Mouse (Mus musculus): ENCODE measurements around the gene Axin2.

Axin2 gene

GRCm38 (mm10) chr11:108929176-108929575 lies 9.0 kb downstream of the Axin2 start:
- no peak for DNase-seq (ENCODE audit: low spot score in 2 of 2)

GRCm38 (mm10) chr11:108929700-108930099 lies 9.6 kb downstream of the Axin2 start:
- no peak for DNase-seq (ENCODE audit: low spot score in 2 of 2)

DNA sequence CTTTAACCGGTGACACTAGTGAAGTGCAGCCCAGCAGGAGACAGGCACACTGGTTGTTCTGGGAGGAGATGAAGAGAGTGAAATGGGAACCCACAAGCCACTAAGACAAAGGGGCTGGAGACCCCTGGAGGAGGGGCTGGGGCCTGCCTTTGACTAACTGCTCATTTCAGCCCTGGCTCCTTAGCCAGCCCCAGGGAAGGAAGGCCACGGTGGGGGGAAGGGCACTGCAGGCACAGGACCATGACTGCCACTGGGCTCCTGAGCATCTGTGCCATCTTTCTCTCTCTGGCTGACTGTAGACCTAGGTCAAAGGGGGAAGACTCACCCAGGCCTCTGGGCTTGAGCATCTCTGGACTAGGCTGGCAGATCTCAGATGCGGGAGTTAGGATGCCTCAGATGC lies 10.5 kb downstream of the Axin2 start:
- DNase-seq (ENCODE audit: low spot score in 2 of 2), result no peak

GRCm38 (mm10) chr11:108933835-108934234 lies 13.7 kb downstream of the Axin2 start:
- no peak for DNase-seq (ENCODE audit: low spot score in 2 of 2)

GRCm38 (mm10) chr11:108935128-108935868 lies 15.1 kb downstream of the Axin2 start:
- DNase-seq (ENCODE audit: low spot score in 2 of 2), result no peak

GRCm38 (mm10) chr11:108936016-108936792 lies 16.1 kb downstream of the Axin2 start:
- no peak for DNase-seq (ENCODE audit: low spot score in 2 of 2)

DNA sequence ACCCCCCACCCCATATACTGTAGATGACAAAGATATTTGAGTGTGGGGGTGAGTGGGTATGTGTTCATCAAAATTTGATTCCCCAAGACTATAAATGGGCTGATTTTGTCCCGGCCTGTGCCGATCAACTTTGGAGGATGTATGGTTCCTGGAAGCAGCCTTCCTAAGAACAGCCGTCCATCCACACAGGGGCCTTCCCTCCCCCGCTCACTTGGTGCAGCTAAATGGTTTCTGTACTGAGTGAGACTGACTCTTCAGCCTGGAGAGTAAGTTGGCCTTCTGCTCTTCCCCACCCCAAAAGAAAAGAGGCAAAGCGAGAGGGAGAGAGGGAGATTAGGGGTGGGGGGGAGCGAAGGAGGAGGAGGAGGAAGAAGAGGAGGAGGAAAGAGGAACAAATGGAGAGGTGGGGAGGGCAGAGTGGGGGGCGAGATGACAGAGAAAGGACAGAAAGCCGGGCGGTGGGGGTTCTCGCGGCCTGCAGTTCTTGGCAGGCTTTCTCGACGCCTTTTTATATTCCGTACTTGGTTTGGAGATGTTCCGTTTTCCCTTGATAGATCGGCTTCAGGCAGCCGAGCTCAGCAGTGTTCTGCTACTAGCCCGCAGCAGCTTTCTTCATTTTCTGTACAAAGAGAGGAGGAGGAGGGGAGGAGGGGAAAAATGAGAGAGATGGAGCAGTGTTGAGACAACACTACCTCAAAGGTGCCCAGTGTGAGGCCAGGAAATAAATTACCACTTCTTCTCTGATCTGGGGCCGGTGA lies 20.7 kb downstream of the Axin2 start:
- DNase-seq (ENCODE audit: low spot score in 2 of 2), result no peak

DNA sequence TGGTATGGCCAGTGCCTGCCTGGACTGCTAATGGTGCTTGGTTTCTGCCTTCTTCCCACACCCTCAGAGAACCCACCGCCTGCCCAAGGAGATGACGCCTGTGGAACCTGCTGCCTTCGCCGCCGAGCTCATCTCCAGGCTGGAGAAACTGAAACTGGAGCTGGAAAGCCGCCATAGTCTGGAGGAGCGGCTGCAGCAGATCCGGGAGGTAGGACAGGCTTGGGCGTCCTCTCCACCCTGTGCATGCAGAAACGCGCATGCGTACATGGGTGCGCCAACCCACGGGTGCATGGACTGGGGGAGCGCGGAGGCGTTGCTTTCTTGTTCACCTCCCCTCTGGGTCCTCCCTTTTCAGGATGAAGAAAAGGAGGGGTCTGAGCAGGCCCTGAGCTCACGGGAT lies 21.7 kb downstream of the Axin2 start:
- peak; percentile 49 to 60 for DNase-seq (ENCODE audit: low spot score in 2 of 2)

- no peak for DNase-seq (ENCODE audit: low spot score in 2 of 2)
These were observed 23.6 kb downstream of the Axin2 start for GRCm38 (mm10) chr11:108943741-108944140.

DNA sequence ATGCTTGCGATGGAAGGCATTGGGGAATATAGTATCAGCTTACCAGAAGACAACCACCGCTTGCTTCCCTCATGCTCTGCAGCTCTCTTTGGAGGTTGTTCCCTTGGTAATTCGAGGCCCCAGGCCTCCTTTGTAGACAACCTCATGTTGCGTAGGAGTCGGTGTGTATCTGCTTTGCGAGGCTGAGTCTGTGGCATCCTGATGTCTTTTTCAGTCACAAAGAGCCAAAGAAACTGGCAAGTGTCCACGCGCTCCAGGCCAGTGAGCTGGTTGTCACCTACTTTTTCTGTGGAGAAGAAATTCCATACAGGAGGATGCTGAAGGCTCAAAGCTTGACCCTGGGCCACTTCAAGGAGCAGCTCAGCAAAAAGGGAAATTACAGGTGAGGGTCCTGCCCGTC lies 25.5 kb downstream of the Axin2 start:
- no peak for DNase-seq (ENCODE audit: low spot score in 2 of 2)

- DNase-seq (ENCODE audit: low spot score in 2 of 2), result no peak
These were observed 27.5 kb downstream of the Axin2 start for GRCm38 (mm10) chr11:108947425-108948184.

- no peak for DNase-seq (ENCODE audit: low spot score in 2 of 2)
These were observed 28.4 kb downstream of the Axin2 start for GRCm38 (mm10) chr11:108948501-108948900.

- no peak for DNase-seq (ENCODE audit: low spot score in 2 of 2)
These were observed 28.8 kb downstream of the Axin2 start for GRCm38 (mm10) chr11:108948931-108949330.

GRCm38 (mm10) chr11:108952343-108952742 lies 32.2 kb downstream of the Axin2 start:
- no peak for DNase-seq (ENCODE audit: low spot score in 2 of 2)

DNA sequence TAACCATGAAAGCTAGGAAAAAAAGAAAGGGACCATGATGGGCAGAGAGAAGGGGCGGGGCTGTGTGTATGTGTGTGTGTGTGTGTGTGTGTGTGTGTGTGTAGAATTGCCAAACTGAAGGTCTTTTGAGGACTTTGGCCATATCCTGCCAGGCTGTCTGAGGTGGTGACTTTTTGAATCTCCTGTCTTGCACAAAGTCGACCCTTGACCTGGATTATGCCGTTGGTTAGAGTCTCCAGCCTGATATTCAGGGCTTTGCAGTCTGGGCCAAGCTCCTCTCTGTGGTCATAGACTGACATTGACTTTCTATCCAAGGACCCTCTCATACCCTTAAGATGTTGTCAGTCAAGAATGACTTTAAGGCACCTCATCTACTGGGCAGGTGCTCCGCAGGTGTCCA lies 35.8 kb downstream of the Axin2 start:
- DNase-seq (ENCODE audit: low spot score in 2 of 2), result no peak

DNA sequence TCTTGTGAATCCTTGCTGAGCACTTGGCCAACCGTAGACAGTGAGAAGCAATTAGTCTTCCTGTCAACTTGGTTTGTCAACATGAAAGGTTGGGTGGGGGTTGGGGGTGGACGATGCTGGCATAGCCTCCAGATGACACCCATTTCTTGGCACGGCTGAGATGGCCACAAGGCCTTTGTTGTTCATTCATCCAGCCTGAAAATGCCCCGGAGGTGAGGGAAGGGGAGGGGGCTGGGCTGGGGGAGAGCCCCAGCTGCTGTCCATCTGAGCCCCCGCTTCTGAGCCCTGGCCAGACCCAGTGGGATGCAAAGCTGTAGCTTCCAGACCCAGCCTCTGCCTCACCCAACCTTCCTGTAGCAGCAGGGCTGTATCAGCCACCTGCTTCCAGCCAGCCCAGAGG lies 38.2 kb downstream of the Axin2 start:
- DNase-seq (ENCODE audit: low spot score in 2 of 2), result no peak

DNA sequence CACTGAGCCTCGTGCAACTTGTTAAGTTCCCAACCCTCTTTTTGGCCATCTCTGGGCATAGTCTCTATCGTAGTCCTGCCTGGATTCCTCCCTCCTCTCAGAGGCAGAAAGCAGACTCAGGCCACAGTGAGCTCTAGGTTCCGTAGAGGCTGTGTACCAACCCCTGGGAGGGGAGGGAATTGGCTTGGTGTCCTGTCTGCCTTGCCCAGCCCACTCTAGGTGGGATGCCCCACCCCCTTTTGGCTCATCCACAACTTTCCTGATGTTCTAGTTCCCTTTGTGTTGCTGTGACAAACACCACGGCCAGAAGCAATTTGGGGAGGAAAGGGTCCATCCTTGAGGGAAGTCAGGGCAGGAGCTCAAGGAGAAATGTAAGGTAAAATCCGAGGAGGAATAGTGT lies 39.0 kb downstream of the Axin2 start:
- no peak for DNase-seq (ENCODE audit: low spot score in 2 of 2)

DNA sequence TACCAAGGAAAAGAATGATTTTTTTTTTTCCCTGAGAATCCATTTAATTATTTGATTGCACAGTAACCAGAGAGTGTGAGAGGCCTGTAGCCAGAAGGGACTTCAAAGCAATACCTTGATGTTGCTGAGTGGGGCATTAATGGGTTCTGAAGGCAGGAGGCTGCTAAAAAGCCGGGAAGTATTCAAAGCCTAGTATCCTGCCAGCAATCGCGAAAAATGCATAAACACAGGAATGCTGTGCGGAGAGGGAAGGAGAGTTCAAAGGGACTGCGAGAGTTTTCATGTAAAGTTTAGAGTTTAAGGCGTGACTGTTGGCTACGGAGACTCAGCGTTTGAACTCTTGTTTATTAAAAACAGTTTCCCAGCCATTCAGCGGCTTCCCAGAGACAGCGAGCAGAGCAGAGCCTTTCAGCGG lies 41.5 kb downstream of the Axin2 start:
- DNase-seq (ENCODE audit: low spot score in 2 of 2), result no peak

DNA sequence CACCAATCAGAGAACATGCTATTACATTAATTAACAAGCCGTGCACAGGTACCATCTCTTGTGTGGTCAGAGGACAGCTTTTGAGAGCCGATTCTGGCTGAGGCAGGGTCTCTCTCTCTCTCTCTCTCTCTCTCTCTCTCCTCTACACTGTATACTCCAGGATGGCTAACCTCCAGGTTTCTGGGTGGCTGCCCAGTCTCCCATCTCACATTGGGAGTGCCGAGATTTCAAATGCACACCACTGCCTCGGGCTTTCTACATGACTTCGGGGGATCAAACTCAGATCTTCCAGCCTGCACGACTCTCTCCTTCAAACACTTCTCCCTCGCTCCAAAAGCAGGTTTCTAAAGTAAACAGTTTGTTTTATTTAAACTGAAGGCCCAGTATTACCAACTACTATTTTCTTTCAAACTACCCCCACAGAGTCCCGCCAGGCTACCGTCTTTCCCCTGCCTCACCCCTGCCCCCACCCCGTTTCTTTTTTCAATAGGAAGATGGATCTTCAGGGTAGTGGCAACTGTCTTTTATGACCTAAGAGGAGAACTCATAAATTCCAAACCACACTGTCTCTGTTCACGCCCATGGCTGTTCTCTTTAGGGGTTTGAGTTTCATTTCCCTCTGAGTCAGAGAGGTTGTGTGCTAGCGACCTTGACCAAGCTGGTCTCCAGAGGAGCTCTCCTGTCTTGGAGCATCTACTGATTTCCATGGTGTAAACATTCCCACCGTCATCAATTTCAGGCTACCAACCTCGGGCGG lies 43.5 kb downstream of the Axin2 start:
- DNase-seq (ENCODE audit: low spot score in 2 of 2), result no peak

DNA sequence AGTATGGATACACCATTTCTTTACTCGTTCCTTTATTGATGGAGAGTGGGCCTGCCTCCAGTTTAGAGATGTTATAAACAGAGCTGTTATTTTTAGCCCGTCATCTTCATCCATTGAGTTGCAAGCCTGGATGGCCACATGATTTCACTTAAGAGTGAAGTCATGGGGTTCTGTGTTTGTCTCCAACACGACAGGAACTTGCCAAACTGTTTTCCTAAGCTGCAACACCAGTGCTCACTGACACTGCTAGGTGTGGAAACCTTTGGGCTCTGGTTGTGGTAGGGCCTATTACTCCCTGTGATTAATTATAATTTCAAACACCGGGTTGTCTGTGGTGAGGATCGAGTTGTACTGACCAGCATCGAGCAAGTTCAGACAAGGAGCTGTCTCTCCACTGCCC lies 45.6 kb downstream of the Axin2 start:
- no peak for DNase-seq (ENCODE audit: low spot score in 2 of 2)

- no peak for DNase-seq (ENCODE audit: low spot score in 2 of 2)
These were observed 53.3 kb downstream of the Axin2 start for GRCm38 (mm10) chr11:108973459-108973858.
